Mouse (Mus musculus) left cerebral cortex, postnatal 10 days (tissue): ENCODE measurements around the gene Dars. TPM values are rescaled to one million over a fixed set of nuclear protein-coding genes. Genes with fewer than 3 reads are reported as not detected.

Experiments
- DNase-seq, 2 experiments: peaks; one replicate each; pipeline ENCODE4 v3.0.0; 2021 to 2022; ENCODE audit warnings: low spot score in 2 of 2, mixed read lengths in 1 of 2; ENCODE audit errors: extremely low spot score in 1 of 2
- intact Hi-C: fragments of 180-260 bp; cut with DNase I; formaldehyde crosslinking; loops from one replicate; pipeline ENCODE4 v1.15.1; 2025
- total RNA-seq, 2 experiments: library from RNA; stranded (reverse); gene quantifications; 2 replicates each; pipeline ENCODE4 v1.2.3; 2021

Gene Dars
- total RNA-seq, 2 experiments from 2014 or later, result 64.0 to 67.9 TPM

DNA sequence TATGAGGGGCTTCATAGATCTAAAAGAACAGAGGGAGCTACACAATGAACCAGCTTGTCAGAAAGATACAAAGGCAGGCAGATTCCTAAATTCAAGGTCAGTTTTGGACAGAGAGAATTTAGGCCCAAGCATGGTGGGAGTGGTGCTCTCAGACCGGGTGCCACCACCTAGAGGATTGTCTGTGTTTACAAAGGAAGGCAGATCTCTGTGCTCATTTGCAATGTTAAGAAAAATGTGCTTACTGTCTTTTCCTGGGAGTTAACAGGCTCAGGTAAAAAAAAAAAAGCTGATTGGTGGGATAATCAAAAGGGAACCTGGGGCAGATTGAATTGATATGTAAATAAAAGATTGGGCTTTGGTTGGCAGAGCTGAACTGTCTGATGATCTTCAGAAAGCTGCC is 20.1 kb upstream of the Dars start:
- DNase-seq, result no peak
- intact Hi-C loops, result no loop called here

DNA sequence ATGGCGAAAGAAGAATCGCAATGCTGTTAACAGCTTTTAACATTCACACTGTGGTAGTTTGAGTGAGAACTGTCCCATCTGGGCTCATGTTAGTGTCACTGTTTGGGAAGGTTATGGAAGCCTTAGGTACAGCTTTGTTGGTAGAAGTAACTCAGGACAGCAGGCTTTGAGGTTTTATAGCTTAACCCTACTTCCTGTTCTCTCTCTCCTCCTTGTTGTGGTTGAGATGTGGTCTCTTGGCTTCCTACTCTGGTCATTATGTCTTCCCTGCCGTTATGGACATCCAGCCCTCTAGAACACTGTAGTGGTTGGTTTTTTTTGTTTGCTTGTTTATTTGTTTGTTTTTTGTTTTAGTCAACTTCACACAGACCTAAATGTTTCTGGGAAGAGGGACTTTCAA is 18.8 kb upstream of the Dars start:
- DNase-seq, result no peak
- intact Hi-C loops, result no loop called here

DNA sequence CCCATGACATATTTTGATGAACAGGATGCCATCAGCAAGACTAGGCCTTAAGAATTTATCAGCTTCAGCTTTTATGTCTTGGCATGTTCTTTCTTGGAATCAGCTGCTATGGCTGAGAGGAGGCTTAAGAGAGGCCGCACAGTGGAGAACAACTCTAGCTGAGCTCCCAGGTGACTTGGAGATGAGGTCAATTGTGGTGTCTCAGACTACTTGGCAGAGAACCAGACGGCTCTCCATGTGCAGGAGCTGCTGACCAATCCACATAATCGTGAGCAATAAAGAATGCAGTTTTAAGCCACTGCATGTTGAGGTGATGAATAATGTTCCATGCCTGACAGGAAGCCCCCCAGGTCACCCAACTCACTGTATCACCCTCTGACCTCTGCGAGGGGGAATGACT is 18.4 kb upstream of the Dars start:
- no peak for DNase-seq
- intact Hi-C loops, result no loop called here

DNA sequence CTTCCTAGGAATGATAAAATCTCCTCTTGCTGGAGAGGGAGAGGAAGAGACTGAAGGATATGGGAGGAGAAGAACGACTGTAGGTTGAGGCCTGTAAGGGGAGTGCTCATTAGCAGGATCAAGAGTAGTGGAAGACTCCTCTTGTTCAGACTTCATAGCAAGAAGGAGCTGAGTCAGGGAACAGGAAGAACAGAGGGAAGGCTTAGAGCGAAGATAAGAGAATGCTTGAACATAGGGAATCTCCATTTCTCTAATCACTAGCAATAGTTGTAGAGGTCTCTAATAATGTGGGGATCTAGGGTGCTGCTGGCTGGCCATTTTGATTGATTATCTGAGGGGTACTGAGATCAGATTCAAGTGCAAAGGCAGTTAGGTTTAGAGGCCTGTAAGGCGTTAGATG is 7.8 kb upstream of the Dars start:
- intact Hi-C loops, result no loop called here

DNA sequence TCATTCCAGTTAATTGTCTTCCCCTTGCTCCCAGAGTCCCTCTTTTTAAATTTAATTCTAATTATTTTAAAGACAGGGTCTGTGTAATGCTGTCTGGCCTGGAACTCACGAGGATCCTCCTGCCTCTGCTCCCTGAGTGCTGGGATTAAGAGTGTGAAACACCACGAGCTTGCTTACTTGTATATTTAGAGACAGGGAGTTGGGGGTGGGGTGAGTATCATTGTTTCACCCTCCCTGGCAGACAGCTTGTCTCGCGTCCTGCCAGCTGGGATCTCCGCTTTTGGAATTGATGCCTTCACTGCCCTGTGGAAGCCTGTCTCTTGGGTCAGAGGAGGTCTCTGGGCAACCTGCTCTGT is 343 bp upstream of the Dars start:
- intact Hi-C loops, result no loop called here

More for the DNA sequence above, 7.8 kb upstream of the Dars start:
- DNase-seq, result no peak

DNA sequence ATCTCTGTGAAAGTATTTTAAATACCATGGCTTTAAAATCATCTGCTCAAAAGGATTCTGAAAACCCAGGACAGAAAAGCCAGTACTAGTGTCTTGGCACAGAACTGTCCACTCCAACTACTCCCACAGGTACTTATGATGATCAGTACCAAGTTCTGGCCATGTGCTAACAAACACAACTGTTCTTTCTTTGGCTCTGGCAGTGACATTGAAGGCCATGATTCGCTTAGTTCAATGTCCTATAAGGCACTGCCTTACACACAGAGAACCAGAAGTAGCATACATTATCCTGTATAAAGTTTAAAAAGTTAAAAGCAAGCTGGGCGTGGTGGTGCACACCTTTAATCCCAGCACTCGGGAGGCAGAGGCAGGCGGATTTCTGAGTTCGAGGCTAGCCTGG is 6.0 kb downstream of the Dars start:
- intact Hi-C loops, result no loop called here
- DNase-seq, result no peak

More for the DNA sequence above, 343 bp upstream of the Dars start:
- DNase-seq, result peak in 1 of 2 experiments; percentile 31

DNA sequence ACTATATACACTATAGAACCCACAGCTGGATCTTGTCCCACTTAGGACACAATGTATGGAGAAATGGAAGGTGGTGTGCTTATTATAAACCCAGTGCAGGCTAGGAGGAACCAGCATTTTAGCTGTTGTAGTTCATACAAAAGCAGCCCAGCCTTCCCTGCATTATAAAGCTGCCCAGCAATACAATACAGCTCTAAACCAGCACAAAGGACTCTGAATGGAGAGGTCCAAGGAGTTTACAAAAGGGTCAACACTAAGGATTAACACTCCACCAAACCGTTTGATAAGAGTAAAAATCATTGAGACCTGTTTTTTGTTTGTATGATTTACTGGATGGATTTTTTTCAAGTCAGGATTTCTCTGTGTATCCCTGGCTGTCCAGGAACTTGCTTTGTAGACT is 10.3 kb downstream of the Dars start:
- no peak for DNase-seq
- intact Hi-C loops, result no loop called here

DNA sequence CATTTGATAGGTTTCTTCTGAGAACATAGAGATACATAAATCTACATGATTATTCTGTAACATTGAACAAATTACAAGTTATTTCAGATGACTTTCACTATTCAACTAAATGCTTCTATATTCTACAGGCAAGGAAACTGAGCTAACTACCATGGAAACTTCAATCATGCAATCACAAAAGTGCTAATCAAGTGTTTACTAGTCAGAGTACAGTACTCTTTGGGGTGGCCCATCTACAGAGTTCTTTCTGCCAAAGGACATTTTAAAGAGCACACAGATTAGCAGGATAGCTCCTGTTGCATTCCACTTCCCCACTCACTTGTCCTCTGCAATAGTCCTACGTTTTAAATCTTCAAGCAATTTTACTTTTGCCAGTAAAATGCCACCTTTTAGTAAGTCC is 11.5 kb downstream of the Dars start:
- intact Hi-C loops, result no loop called here
- DNase-seq, result no peak

DNA sequence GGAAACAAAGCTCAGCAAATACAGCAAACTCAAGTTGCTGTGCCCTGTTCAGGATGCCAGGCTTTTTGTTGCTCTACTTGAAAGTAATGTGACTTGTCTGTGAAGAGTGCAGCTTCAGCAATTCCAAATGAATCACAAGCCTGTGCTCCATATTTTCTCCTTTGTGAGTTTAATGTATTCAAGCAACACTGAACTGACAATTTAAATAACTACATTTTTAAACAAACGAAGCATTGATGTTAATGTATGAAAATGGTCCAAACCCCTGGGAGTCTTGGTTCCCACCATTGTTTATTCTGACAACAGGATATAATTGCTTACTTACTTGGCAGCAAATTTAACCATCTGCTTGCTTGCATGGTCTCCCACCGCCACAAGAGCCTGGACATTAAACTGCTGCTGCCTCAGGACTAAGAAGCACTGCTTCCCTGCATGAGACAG is 12.1 kb downstream of the Dars start:
- peak in 1 of 2 experiments; percentile 21 for DNase-seq

DNA sequence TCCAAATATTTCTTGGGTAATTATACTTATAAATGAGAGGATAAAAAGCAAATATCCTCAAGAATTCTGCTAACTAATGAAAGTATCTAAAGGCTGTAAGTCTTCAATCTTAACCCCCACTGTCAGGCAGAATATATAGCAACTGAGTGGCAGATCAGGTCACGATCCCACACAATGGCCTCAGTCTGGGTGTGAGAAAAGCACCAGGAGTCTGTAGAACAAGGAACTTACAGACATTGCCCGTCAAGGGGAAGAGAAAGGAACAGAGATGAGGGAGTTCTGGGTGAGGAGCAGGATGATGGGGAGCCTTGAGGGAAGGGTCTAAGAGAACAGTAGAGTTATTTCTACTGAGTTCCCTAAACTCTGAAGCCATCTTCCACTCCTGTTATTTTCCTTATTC is 16.2 kb downstream of the Dars start:
- no peak for DNase-seq
- intact Hi-C loops, result no loop called here

More for the DNA sequence above, 12.1 kb downstream of the Dars start:
- intact Hi-C loops, result no loop called here

DNA sequence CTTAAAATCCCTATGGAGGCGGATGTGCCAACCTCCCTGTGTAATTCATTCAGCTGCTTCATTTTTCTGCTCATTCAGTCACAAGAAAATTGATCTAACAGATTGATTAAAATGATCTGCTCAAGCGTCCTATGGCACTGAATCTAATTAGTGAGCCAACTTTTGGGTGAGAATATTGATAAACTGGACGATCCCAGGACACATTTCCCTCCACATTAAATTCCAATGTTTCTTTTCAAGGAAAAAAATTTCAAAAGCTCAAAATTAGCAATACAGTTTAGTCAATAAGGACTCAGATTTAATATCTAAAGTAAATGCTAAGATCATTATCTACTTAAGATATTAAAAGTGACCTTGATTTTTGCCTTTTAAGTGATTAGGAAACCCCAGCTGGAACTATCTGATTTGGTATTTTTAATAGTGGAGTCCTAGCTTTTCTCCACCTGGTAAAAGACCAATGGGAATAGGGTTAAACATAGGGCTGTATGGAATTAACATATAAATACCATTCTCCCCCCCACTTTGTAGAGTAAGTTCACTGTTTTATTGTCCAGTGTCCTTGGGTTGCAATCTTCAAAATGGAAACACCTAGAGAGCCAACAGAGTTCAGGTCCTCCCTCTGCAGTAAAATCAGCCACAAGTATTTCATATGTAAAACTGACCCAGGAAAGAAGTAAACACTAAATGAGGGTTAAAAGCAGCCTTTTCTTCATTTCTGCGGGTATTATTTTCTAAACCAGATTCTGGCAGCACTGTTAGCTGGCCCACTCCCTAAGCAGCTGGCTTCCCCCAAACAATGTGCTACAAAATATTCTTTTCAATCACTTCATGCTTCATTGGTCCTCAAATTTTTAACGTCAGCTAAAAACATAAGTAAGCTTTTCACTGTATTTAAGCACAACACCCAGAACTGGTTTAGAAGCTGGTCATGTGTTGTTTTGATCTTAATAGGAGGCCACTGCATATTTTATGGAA is 16.9 kb downstream of the Dars start:
- intact Hi-C loops, result no loop called here
- no peak for DNase-seq

DNA sequence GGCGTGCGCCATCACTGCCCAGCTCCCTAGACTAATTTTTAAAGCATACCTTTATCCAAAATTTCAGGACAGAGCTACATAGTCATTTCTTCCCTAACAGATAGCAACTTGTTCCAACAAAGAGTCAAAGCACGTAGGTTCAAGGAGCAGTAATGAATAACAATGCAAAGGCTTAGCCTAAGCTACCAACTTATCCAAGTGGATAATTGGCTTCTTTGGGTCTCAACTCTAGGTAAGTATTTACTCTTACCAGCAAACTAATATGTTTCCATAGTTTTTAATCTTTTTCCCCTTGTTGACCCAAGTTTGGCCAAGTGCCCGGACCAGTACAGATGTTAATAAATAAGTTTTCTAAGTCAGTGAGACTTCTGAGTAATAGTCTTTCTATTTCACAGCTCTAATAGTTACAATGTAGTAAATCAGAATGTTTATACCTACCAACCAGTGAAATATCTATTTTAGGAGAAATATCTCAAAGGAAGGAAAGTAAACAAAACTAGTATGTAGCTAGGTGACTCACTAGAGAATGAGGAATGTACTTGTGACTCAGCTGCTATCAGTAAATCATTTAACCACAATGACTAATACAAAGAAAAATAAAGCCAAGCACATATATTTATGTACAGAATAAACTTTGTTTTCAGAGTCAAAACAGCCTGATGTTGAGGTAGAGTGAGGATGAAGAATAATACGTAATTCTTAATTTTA is 18.3 kb downstream of the Dars start:
- DNase-seq, result no peak
- intact Hi-C loops, result no loop called here

DNA sequence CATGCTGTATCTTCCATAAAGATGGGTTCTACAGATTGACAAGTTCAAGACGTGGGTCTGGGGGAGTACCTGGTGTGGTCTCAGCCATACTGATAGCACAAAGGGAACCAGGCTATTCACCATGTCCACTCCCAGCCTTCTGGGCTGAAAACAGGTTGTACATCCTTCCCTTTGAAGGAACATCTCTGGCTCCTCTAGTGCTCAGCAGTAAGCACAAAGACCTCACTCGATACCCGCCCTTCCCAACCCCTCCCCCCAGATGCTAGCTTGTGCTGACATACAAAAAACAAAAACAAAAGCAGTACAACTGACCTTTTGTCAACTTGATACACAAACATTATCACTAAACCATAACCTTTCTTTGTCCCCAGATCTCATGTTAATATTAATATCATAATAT is 22.5 kb downstream of the Dars start:
- intact Hi-C loops, result no loop called here
- no peak for DNase-seq

DNA sequence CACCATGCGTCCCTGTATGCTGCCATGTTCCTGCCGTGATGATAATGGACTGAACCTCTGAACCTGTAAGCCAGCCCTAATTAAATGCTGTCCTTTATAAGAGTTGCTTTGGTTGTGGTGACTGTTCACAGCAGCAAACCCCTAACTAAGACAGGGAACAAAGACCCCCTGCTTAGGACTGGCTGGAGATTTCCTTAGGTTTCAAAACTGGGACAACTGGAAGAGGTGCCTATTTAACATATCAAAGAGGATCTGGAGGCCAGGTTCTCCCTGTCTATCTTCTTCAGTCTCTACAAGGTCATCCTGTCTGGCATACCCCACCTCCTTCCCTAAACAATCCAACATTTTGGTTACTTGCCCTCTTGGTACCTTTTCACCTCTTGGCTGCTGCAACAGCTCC is 24.8 kb downstream of the Dars start:
- intact Hi-C loops, result no loop called here
- DNase-seq, result no peak

DNA sequence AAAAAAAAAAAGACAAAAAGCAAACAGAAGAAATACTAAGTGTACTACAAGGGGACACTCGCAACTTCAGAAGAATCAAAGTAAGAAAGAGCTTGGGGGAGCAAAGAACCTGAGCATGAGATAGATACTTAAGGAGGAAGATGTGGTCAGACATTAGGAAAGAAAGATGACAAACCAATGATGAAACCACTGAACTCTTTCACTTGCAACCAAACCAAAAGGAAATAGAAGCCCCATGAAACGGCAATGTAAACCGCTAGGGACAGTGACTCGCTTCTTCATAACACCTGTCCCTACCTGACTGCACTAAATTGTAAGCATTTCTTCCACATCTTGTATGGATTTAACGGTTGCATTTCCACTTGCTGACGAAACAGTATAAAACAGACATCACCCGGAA is 30.7 kb downstream of the Dars start:
- DNase-seq, result no peak
- intact Hi-C loops, result loop anchor here (5.0 kb wide), 1 partner anchor 111 kb away; no protein-coding TSS in a partner anchor

DNA sequence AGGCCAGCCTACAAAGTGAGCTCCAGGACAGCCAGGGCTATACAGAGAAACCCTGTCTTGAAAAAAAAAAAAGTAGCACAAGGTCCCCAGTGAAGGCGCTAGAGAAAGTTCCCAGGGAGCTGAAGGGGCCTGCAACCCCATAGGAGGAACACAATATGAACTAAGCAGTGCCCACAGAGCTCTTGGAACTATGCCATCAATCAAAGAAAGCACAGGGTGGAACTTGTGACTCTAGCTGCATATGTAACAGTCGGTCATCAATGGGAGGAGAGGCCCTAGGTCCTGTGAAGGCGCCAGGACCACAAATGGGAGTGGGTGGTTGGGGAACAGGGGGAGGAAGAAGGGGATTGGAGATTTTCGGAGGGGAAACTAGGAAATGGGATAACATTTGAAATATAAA is 40.3 kb downstream of the Dars start:
- DNase-seq, result no peak
- intact Hi-C loops, result no loop called here

DNA sequence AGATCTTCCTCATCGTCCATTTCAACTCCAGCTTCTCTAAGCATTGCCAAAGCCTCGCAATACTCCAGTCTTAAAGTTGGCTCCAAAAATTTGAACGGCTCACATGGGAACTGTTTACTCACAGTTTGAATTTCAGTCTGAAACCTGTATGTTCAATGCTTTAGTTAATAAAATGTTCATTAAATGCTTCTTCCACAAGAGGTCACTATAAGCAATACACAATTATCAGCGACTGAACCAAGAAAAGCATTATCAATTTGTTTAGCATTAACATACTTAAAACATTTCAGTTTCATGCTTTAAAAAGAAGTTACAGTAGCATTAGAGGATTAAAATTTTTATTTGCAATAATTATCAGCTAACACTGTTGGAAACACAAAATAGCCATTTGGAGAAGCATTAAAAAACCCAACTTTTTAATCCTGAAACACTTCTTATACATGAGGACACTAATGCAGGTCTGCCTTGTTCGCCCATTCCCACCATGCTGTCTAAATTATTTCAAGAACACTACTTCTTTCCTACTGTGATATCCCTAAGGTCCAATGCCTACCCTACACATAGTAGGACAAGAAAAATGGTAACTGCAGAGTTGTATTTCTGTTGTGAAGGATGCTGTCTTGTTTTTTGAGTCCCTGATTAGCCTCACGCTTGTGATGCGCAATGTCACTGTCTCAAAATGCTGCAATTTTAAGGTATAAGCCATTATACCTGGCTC is 44.9 kb downstream of the Dars start:
- no peak for DNase-seq
- intact Hi-C loops, result no loop called here

DNA sequence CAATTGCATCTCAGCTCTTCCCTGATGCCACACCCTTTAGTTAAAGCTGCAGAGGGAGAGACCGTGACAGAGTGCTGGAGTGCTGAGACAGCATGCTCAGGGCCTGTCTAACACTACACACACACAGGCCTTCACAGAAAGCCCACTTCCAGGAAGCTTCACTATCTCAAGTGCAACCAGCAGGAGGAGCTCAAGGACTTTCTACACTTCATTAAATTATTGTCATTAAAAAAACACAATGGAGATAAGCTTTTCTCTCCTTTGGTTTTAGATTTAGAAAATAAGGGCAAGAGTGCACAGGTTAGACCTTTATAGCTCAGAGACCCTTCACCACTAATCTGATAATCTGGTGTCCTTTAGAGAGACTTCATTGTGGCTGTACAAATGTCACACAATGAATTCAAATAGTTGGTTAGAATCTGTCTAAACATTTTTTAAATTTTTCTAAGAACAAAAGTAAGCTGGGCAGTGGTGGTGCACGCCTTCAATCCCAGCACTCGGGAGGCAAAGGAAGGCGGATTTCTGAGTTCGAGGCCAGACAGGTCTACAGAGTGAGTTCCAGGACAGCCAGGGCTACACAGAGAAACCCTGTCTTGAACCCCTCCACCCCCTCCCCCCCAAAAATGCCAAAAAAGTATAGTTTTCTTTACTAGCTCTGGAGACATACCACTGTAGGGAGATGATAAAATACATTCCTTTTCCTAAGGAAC is 48.3 kb downstream of the Dars start:
- peak; percentile 51 to 59 for DNase-seq
- intact Hi-C loops, result loop anchor here (2.0 kb wide), 1 partner anchor 456 kb away; no protein-coding TSS in a partner anchor

DNA sequence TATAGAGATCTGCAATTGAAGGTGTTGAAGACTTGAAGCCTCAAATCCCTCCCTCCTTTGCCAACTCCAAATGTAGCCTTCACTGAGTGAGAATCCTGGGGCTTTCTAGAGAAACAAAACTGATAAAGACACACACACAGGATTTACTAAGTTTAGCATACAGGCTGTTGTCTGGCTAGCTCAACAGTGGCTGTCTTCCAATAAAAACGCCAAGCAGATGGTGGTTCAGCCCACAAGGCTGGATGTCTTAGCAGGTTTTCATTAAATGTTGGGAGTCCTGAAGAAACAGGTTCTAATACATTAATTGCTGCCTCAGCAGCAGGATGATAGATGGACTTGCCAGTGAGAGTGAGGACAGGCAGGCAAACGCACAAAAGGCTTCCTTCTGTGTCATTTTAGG is 56.6 kb downstream of the Dars start:
- intact Hi-C loops, result no loop called here
- DNase-seq, result peak in 1 of 2 experiments; percentile 45
